Mouse (Mus musculus) fibroblast of lung, adult 2 months (primary cell): ENCODE data around the gene Zbtb34.

Source experiments
- DNase-seq: peaks from one replicate; pipeline ENCODE4 v3.0.0-alpha.2; 2011; ENCODE audit warnings: low read depth

The Zbtb34 gene

DNA sequence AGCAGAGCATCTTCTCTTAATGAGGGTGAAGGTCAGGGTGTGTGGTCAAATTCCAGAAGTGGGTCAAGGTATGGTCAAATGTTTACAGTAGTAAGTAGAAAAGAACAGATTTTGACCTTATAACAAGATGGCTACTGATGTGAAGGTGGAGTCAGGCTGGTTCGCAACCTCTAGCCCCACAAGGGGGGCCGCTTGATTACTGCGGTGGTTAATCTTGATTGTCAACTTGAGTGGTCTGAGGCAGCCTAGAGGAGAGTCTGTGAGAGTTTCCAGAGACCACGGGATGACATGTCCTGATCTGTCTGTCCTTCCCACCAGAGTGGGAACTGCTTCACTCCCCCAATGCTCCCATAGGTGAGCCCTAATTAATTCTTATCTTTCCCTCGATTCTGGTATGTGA lies 30.6 kb downstream of the Zbtb34 start:
- DNase-seq = no peak

- DNase-seq = no peak
Measured at GRCm38 (mm10) chr2:33399091-33399490, 32.0 kb downstream of the Zbtb34 start.

GRCm38 (mm10) chr2:33397036-33397435 lies 34.1 kb downstream of the Zbtb34 start:
- no peak for DNase-seq

GRCm38 (mm10) chr2:33395053-33395452 lies 36.1 kb downstream of the Zbtb34 start:
- DNase-seq = no peak

DNA sequence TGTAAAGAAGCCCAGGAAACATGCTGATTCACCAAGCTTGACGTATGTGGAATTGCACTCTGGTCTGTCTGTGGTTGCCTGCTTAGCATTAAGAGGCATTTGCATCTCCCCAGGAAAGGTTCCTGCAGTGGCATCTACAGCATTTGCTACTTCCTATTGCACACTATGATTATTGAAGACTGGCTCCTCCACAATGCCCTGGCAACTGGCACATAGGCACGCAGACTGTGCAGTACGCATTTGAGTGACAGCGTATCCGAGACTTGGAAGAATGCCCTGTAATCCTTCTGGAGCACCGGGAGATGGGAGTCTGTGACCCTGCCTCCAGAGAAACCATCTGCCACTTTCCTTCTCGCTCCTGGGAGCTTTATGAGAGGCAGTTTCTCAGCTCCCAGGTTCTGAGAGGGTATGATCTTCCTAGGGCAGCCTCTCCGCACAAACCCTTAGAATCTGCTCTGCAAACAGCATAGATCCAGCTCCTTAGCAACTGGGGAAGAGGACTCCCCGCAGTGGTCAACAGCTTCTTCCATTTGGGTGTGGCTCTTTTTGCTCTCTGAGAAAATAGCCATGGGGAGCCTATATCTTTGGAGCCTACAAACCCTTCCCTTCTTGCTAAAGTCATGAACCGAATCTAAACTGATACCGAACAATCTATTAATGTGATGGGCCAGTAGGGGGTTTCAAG lies 37.0 kb downstream of the Zbtb34 start:
- no peak for DNase-seq

- no peak for DNase-seq
Measured at GRCm38 (mm10) chr2:33393021-33393420, 38.1 kb downstream of the Zbtb34 start.

GRCm38 (mm10) chr2:33371648-33372408 lies 59.3 kb downstream of the Zbtb34 start:
- DNase-seq = no peak

- peak; percentile 80 for DNase-seq
Measured at GRCm38 (mm10) chr2:33370777-33371647, 60.1 kb downstream of the Zbtb34 start, which contains the start of gene Ralgps1. Ralgps1 (minus strand) TSS chr2:33371486.

- no peak for DNase-seq
Measured at GRCm38 (mm10) chr2:33370276-33370776, 60.8 kb downstream of the Zbtb34 start.

GRCm38 (mm10) chr2:33369453-33369852 lies 61.7 kb downstream of the Zbtb34 start:
- DNase-seq = no peak

DNA sequence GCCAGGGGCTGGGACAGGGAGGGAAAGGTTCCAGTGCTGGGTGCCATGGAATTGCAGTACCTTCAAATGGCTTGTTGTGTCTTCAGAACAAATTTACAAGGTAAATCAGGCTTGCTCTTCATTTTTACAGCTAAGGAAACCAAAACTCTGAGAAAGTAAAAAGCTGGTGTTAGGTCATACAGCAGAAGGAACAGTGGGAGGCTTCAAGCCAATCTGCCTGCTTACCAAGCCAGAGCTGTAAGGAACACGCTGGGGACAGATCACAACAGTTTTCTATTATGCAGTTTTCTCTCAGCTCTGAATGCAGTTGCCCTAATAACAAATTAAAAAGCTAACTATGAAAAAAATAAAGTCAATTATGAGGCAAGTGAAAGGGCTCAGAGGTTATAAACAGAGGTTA lies 62.6 kb downstream of the Zbtb34 start:
- DNase-seq = no peak

GRCm38 (mm10) chr2:33365703-33366471 lies 65.2 kb downstream of the Zbtb34 start:
- DNase-seq = no peak

- no peak for DNase-seq
Measured at GRCm38 (mm10) chr2:33364656-33365055, 66.5 kb downstream of the Zbtb34 start.

DNA sequence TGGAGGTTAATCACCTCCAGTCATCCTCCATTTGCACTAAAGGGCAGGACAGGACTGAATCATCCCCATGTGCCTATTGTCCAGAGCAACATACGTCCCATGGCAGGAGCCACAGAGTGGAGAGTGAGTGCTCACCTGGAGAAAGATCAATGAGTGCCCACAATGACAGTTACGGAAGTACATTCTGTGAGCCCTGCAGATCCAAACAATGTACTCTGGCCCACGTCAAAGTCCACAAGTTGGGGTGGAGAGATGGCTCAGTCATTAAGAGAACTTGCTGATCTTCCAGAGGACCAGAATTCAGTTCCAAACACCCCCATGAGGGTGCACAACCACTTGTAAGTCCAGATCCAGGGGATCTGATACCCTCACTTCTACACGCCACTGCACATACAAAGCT lies 67.2 kb downstream of the Zbtb34 start:
- no peak for DNase-seq

- DNase-seq = no peak
Measured at GRCm38 (mm10) chr2:33361139-33361716, 69.9 kb downstream of the Zbtb34 start.

DNA sequence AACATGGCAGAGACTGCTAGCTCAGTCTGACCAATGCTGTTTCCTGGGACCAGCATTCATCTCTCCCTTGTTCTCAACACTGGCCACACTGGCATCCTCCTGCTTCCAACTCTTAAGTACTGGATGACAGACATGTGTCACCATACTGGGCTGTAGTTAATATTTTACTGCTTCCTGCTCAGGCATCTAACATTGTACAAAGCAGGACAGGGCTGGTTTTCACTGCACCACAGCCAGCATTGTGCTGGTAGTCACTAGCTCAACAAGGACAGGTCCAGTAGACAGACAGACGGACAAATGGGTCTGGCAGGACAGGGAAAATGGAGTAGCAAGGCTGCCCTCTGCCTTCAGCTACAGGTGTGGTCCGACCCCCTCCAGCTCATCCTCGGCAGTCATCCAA lies 70.6 kb downstream of the Zbtb34 start:
- DNase-seq = no peak

- no peak for DNase-seq
Measured at GRCm38 (mm10) chr2:33359184-33359583, 71.9 kb downstream of the Zbtb34 start.

- DNase-seq = no peak
Measured at GRCm38 (mm10) chr2:33357250-33357838, 73.8 kb downstream of the Zbtb34 start.
